Mouse (Mus musculus) ovary, postnatal 14 days (tissue): ENCODE measurements around the gene Ddr2.
"Not testable (repeated sequence)": the region's sequence is repeated elsewhere in the genome, so short reads cannot be mapped to it uniquely, and the experiment has no call there.

ENCODE experiments used
- DNase-seq: peaks from one replicate; pipeline ENCODE4 v3.0.0; 2022; ENCODE audit warnings: low spot score

The Ddr2 gene

DNA sequence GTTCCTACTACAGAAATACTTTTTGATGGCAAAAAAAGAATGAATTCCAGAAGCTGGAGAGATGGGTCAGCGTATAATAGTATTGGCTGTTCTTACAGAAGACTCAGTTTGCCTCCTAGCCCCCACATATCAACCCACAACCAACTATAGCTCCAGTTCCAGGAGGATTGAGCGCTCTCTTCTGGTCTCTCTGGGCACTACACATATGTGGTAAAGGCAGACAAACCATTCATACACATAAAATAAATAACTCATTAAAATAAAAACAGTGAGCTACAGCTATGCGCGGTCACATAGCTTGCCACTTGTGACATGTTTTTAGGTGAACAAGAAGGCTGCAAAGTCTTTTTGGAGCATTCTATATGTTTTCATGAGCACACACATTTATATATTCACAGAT is 71.2 kb downstream of the Ddr2 start:
- no peak for DNase-seq

DNA sequence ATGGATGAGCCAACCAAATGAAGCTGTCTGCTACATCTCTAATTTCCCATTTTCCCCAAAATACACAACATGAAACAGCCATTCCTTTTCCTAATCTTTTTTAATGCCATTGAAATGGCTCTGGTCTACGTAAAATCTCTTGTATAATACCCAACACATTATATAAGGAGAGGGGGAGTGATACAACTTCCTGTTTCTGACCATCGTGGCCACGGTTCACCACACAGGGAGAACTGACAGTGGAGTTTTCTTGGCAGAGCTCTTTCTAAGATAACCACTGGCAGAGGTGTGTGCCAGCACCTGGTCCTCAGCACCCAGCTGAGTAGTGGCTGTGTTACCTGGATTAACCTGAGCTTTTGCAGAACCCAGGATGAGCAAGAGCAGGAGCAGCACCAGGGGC is 75.0 kb downstream of the Ddr2 start:
- DNase-seq = no peak

DNA sequence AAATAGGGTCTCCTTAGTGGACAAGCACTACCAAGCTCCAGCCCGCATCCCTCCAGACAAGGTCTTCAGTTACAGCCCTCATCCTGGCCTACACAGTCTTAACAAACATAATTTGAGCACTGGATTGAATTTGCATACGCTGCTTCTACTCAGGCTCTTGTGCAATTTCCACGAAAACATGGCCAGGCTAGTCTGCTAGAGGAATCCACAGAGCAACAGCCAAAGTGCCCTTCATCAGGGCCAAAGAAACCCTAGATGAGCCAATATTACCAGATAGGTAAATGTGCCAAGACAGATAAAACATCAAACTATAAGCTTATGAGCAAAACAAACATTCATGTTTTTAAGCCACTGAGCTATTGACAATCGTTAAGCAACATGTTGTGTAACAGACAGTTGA is 75.6 kb downstream of the Ddr2 start:
- no peak for DNase-seq

DNA sequence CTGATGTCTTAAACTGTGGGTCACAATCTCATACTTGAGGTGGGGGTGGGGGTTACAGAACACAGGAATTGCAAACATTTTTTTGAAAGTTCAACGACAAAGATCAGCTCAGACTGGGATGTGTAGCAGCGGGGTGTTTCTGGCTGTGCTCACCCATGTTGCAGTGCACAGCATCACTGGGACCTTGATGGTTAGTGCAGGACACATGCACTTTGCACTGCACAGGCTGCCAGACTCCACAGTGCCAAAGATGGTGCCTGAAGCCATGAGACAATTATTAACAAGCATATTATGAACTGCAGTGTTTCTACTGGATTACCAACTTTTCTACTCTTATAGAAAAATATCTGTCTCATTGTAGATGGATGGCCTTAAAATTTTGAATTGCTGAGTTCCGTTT is 78.9 kb downstream of the Ddr2 start:
- DNase-seq = no peak

DNA sequence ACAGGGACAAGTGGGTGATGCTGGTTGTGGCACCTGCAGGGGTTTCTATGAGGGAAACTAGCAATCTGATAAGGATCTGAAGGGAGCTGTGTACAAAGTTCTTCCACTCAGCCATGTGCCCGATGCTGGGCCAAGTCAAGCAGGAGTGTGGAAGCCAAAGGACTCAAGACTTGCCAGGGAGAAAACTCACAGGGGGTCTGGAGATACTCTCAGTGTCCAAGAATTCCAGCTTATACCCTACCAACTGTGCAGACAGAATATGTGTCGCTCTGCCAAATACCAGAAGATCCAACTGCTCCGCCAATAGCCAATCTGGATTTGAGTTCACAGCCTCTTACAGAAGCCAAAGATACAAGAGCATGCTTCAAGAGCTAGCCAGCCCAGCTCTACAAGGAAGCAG is 95.8 kb downstream of the Ddr2 start:
- DNase-seq = no peak

DNA sequence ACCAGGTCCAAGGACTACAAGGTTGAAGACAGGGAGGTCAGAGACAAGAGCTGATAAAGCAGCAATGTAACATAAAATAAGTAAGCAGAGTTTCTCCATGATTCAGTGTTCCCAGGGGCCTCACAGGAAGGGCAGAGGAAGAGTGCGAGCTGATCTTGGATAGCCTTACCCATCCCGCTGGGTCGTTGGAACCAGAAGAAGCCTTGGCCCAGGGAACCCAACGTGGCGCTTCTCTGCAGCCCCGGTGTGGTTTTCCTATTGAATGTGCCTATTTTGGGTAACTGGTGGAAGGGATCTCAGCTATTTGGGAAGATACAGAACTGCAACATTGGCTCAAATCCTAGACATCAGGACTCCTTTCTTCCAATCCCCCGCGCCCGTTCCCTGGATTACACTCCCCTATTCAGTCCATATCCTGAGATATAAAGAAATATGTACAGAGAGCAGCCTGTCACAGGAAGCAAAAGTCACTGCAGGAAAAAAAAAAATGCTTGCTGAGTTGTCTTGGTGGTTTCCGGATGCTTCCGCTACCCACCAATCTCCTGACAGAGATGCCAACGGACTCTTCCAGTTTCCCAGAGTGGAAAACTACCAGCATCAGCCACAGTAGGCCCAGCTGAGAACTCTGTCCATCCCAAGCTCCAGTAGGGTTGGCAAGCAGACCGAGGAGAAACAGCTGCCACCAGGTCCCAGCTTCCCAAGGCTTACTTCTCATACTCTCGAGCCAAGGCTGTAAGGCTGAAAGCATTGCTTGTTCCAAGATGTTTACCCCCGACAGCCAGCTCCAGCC is 99.7 kb downstream of the Ddr2 start:
- no peak for DNase-seq

DNA sequence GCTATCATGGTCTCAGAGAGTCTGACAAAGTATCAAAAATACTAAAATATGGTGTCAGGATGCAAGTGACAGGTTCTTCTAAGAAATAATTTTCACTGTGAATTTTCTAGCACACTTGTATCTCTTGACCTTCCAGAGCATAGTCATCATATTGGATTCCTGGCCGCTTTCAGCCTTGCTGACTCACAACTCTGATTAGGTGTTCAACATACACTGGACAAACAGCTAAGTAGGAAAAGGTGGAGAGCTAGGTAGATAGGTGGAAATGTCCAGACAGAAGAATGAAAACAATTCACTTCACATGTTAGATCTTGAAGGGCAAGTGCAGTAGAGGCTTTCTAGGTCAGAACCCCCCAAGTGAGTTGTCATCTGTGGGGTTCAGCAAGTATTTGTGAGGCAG is 101.3 kb downstream of the Ddr2 start:
- no peak for DNase-seq

DNA sequence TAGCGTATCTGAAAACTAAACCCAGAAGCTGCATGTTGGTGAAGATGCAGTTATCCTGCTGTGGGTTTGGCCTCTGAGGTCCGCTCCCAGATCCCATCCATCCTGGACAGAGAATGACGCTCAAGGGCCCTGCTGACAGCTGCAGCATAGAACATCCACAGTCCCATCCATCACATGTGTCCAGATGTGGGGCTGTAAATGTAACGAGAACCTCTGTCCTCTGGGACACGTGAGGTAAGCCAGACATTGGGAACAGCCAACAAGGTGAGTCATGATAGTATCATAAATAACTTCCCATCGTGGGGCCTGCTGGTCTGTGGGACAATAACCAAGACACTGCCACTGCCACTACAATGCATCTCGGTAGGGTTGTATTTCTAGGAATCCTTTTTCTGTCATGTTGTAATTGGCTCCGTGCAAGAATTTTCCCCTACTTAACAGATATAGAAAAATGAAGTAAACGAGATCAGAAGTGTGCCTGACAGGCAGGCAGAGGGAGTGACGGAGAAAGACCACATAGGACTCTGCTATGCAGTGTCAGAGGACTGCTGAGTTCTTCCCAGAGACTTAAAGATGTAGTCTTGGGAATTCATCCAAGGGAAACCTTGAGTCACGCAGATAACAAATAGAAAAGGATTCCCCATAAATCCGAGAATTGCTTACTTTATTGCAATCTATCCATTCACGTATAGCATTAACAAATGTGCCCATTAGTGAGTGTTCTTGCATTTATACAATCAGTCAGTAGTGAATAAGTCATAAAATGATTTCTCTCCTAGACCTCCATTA is 101.9 kb downstream of the Ddr2 start:
- DNase-seq = no peak

DNA sequence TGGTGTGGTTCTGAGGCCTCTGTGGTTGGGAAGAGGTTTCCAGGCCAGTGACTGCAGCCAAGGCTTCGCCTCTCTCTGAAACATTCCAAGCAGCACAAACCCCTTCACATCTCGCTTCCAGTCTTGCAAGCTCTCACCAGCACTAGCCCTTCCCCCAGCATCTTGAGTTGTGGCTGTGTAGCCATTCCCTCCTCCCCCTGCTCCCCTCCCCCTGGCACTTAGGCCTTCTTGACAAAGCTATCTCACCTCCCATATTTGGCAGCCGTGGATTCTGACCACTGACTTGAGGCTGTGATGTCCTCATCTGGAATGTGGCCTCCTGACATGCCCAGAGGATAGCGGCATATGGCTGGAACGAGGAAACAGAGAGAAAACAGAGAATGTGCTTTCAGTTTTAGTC is 104.0 kb downstream of the Ddr2 start:
- no peak for DNase-seq

DNA sequence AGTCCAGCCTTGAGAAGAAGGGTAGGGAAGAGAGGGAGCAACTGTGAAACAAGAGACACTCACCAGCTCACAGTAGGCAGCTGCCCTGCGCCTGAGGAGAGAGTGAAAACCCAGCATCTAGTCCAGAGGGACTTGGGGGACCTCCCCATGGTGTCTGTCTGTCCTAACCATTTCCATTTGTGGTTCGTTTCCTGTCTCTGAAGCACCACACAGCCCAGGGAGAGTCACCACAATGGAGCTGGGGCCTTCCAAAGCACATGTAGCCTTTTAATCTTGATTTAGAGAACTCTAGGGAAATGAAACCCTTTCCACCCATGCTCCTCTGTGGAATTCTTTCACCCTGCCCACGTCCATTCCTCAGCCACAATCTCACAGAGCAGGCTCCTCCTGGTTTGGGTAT is 105.3 kb downstream of the Ddr2 start:
- no peak for DNase-seq

DNA sequence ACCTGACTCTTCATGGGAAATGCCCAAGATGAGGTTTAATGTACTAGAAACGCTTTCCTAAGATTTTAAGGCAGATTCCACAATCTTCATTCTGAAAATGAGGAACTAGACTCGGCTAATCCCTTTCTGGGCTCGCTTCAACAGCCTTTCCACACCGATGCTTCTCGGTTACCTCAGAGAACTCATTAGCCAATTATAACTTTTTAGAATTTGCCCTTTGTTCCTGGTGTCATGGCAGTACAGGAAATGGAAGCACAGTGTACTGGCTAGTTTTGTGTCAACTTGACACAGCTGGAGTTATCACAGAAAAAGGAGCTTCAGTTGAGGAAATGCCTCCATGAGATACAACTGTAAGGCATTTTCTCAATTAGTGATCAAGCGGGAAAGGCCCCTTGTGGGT is 116.7 kb downstream of the Ddr2 start:
- not testable (repeated sequence) for DNase-seq

DNA sequence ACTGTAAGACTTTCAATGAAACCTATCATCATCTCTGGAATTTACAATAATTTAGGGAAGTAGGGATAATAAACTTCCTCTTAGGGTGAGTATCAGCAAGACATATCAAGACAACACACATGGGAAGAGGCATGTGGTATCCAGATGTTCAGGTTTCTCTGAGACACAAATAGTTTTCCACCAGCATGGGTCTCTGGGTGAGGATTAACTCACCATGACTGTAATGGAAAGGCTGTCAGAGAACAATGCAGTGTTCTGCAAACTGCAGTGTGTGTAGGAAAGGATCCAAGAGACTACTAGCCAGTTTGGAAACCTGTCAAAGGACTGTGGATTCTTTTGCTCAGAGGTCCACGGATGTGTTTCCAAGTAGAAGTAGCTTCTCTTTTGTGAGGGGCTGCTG is 124.4 kb downstream of the Ddr2 start:
- DNase-seq = no peak

DNA sequence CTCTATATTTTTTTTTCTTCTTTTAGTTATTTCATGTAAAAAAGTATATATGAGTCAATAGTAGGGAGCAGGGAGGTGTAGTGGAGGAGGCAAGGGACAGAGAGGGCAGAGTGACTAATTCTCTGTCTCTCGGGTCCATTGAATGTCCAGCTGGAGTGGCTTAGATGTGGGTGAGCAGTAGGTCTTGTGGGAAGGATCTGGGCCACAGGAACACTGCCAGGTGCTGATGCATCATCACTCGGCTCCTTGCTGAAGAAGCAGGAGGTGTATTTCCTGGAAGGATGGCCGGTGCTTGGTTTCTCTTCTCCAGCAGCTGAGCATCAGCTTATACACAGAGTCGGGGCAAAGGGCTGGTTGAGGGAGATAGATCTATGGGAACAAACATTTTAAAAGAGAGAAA is 132.9 kb downstream of the Ddr2 start:
- no peak for DNase-seq

DNA sequence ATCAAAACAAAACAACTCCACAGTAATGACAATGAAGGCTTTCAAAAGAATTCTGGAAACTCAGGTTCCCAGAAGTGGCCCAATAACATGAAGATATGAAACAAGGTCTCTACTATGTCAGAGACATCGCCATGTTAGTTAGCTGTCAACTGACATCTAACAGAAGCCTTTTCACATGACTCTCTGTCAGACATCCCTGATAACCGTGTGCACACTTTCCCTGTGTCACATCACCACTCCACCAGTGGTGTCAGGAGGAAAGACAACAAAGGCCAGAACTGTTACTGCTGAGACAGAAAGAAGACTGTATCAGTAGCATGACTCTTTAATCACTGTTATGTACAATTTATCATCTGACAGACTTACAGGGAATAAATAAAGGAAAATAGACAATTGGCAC is 138.6 kb downstream of the Ddr2 start:
- no peak for DNase-seq

DNA sequence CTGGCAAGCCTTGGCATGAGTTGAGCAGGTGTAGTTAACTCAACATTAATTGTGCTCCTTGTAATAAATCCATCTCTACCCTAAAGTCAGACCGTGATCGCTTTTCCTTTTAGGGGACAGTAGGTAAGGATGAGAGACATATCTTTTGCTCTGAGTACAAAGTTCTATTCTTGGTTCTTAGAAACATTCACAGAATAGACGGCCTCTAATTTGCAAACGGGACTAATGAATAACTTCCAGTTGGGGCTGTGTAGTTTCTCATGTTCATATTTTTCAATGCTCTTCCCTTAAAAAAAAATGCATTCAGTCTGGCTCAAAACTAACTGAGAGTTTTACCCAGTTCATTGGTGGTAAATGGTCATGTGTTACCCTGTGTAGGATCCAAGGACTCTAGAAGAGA is 139.6 kb downstream of the Ddr2 start:
- DNase-seq = no peak

DNA sequence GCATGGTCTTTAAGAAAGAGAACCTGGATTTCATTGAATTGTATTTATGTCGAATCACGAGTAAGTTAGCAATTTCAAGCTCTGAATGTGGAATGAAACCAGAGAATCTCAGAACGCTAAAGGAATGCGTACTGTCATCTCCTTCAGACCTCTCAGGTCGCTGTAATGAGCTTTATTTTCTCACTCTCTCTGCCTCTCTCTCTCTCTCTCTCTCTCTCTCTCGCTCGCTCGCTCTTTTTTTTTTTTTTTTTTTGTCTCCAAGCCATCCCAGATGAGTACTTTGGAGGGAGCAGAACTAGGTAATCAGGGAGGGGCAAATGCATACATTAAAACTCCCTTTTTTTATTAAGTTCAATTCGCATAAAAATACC is 141.1 kb downstream of the Ddr2 start:
- DNase-seq = no peak

DNA sequence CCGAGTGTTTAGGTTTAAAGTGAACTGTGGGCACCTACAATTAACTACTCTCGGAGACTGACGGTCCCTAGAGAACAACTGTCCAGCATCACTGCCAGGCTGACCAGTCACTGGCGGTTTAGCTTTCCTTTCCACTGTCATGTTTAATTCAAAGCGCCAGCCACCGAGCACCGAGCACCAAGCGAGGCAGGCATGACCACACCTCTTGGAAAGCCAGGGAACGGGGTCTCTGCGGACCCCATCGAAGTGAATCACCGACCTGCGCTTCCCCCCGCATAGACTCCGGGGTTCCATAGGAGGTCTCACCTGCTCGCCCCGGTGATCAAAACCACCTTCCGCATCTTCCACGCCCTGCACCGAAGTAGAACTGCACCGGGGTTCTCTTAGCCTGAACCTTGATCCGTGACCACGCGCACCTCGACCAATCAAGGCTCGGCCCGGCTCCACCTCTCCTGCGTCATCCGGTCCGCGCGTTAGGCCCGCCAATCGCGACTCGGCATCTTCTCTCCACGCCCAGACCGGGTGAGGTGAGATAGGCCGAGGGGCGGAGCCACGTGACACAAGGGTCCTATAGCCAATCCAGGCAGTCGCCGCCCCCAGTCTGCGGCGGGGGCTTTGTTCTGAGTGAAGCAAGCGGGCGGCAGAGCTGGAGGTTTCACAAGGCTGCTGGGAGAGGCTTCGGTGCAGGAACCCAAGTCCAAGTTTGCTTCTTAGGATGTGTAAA is 141.6 kb downstream of the Ddr2 start, which contains the start of gene Hsd17b7:
Gene Hsd17b7, minus strand, starts transcription at position 450 of the 724 bp plus-strand sequence.
- peak; percentile 93 for DNase-seq

DNA sequence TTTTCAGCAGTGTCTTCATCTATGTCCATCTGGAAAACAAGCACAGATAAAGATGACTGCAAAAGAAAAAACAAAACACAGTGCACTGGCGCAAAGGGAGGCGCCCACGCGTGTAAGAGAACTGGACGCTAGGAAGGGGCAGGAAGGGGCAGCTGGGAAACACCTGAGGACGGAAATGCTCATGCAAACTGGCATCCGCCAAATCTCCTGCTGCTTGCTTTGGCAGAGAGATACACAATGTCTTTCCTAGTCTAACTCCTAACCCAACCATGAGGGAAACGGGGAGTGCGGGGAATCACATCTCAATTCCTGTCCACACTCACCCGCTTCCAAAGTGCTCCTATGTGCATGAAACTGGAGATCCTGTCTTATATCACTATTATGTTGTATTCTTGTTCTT is 157.5 kb downstream of the Ddr2 start:
- no peak for DNase-seq

DNA sequence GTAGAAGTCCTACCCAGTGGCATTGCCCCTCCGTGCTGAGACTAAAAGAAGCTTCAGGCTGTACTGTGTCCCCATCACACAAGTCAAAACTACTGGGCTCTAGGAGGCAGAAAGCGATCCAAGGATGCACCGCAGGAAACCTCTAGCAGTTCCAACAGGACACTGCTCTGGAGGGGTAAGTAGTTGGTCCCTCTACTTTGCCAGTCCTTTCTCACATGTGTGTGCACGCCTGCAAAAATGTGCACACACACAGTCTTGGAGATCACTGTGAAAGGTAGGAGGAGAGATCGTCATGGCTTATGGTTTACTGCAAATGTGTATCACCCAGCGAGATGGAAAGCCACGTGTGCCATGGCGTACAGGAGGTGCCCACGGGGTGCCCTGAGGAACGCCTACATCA is 157.9 kb downstream of the Ddr2 start:
- no peak for DNase-seq

DNA sequence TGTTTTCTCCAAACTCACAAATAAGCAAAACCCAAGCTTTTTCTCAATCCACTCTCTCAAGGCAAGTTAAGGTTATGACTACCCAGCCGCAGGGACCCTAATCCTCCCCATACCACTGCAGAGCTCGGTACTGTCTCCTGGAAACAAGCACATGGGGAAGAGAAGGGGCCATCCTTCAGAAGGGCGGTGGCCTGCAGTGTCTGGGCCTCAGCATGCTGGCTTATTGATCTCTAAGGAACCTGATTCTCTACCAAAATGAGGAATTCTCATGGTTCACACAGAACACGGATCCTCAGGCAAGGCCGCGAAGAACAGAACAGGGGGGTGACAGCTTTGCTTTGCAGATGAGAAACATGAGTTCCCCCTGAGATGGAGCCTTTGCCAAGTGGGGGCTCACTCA is 159.0 kb downstream of the Ddr2 start:
- DNase-seq = no peak

DNA sequence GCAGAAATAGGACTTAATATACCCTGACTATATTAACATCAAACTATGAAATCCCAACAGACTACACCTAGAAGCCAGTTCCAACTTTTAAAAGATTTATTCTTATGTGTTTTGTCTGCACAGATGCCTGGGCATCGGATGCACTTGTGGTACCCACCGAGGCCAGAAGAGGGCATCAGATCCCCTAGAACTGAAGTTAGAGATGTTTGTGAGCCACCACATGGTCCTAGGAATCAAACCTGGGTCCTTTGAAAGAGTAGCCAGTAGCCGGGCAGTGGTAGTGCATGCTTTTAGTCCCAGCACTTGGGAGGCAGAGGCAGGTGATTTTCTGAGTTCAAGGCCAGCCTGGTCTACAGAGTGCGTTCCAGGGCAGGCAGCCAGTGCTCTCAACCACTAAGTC is 159.9 kb downstream of the Ddr2 start:
- no peak for DNase-seq

DNA sequence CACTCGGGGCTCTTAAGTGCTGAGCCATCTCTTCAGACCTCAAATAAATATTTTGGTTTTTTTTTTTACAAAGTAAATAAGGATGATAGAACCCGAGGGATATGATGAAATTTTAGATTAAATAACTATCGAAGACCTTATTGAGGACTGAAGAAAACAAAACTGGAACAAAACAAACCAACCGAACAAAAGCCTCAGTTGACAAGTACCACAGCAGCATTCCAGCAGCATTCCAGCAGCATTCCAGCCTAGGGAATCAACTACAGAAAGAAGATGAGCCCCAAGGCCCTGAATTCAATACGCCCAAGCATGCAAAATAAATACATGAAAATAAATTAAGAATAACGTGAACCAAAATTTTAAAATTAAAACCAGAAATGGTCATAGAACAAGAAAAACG is 160.6 kb downstream of the Ddr2 start:
- DNase-seq = no peak

DNA sequence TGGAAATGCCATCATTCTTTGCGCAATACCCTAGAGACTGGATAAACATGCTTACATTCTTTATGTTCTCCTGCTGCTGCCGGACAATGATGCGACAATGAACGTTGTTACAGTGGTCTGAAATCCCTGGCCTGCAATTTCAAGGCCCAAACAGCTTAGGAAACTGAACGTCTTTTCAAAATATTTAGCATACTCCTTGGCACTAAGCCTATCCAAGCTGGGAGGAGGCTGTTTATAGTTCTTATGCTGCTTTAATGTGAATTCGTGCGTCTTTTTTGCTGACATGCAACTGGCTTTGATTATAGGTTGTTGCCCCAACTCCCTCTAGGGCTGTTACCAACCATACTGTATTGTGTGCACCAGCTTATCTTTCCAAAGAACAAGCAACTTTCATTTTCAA is 161.7 kb downstream of the Ddr2 start:
- no peak for DNase-seq
